ENCODE assay signal across 36 mouse cellular contexts in genomic region chr7:46350119-46350702, GRCm38 (mm10). TPM values are rescaled to one million over a fixed set of nuclear protein-coding genes. Genes with fewer than 3 reads are reported as not detected.
DNase-seq lines count a peak whose midpoint lies in the region; ATAC-seq and TF ChIP-seq lines count a peak whose summit lies in the region.
"Had no signal": no experiment of that assay in that cellular context is flagged by ENCODE, and none has a peak within 500 bp of the region (broad histone marks: within the 10 kb centered on the region; RNA-seq: fewer than 3 reads in every experiment).

No protein-coding gene starts in this region.

- TF ChIP-seq CTCF in testis, adult 2 months (IDR thresholded peaks at IDR 0.05; ENCODE audit: control insufficient read depth, insufficient read depth, insufficient replicate concordance, low read depth, low read length): no peak
- no peak for TF ChIP-seq CTCF in hindbrain, postnatal 0 days (IDR thresholded peaks at IDR 0.05; ENCODE audit: low read depth)

- H3K27me3 ChIP-seq in testis, adult 2 months (ENCODE audit: control insufficient read depth, insufficient read depth, low read length): no peaks in the 10 kb centered on the region; the same call in 1 of the 2 replicates
- H3K27me3 ChIP-seq in hindbrain, postnatal 0 days (ENCODE audit: insufficient read depth, low read length): no peaks in the 10 kb centered on the region; the same call in 1 of the 2 replicates

- intact Hi-C loops in gastrocnemius, postnatal 14 days (cut with DNase I; ENCODE audit: low total_unique reads): no loop called here

- peaks cover 5% of the 10 kb centered on the region for H3K4me1 ChIP-seq in testis, adult 2 months (ENCODE audit: control insufficient read depth, insufficient read depth, low read length)
- no peaks in the 10 kb centered on the region for H3K4me1 ChIP-seq in hindbrain, postnatal 0 days (ENCODE audit: insufficient read depth, low read length)
- H3K4me1 ChIP-seq: forebrain, embryonic 15.5 days; heart, embryonic 13.5 days; stomach, embryonic 15.5 days had no signal

- H3K4me2 ChIP-seq in hindbrain, postnatal 0 days (ENCODE audit: low read depth, low read length): no peak overlapping the region
- H3K4me2 ChIP-seq: embryonic facial prominence, embryonic 12.5 days; forebrain, embryonic 15.5 days; heart, embryonic 13.5 days; hindbrain, embryonic 15.5 days; lung, embryonic 14.5 days; neural tube, embryonic 15.5 days; stomach, embryonic 15.5 days had no signal

- DNase-seq in cerebellum, postnatal 14 days: peak; percentile 52 to 67
- DNase-seq in cerebellum, adult 18-20 months: no peak
- no peak for DNase-seq in testis, postnatal 14 days (ENCODE audit: low spot score)
- peak; percentile 82 for DNase-seq in gastrocnemius, postnatal 14 days
- no peak for DNase-seq in hindbrain, postnatal 0 days (ENCODE audit: low spot score)
- DNase-seq in embryo, embryonic 11 days: no peak
- DNase-seq: cerebellum, adult 9-11 months; heart, adult 2 months; heart, postnatal 10 days; kidney, adult 8-10 months; layer of hippocampus, postnatal 36 days; left cerebral cortex, postnatal 4 days; liver; lung, embryonic 14.5 days; lung, postnatal 14 days; midbrain, embryonic 14.5 days; retina, postnatal 1 day; right cerebral cortex, postnatal 14 days; thymus, adult 18-20 months; thymus, postnatal 4 days had no signal

- TF ChIP-seq POLR2A in testis, adult 2 months (IDR thresholded peaks at IDR 0.05; ENCODE audit: control insufficient read depth, low read depth, low read length): no peak

- no peaks in the 10 kb centered on the region for H3K9me3 ChIP-seq in hindbrain, postnatal 0 days (ENCODE audit: low read length)
- H3K9me3 ChIP-seq: embryonic facial prominence, embryonic 12.5 days; forebrain, embryonic 10.5 days; forebrain, embryonic 15.5 days; heart, embryonic 13.5 days; hindbrain, embryonic 15.5 days; neural tube, embryonic 15.5 days; stomach, embryonic 15.5 days had no signal

- no peak overlapping the region for H3K27ac ChIP-seq in testis, adult 2 months (ENCODE audit: control insufficient read depth, insufficient read depth, low read depth, low read length)
- no peak overlapping the region for H3K27ac ChIP-seq in hindbrain, postnatal 0 days
- H3K27ac ChIP-seq: embryonic facial prominence, embryonic 12.5 days; forebrain, embryonic 10.5 days; forebrain, embryonic 15.5 days; heart, adult 2 months; heart, embryonic 13.5 days; hindbrain, embryonic 15.5 days; kidney, postnatal 0 days; liver, embryonic 14.5 days; neural tube, embryonic 15.5 days; stomach, embryonic 15.5 days had no signal

- H3K9ac ChIP-seq in hindbrain, postnatal 0 days (replicated peaks; ENCODE audit: low read length): no peak overlapping the region
- H3K9ac ChIP-seq: embryonic facial prominence, embryonic 12.5 days; forebrain, embryonic 15.5 days; heart, embryonic 13.5 days; hindbrain, embryonic 15.5 days; liver, embryonic 14.5 days; lung, embryonic 14.5 days; neural tube, embryonic 15.5 days; stomach, embryonic 15.5 days had no signal

- no peaks in the 10 kb centered on the region for H3K36me3 ChIP-seq in testis, adult 2 months (ENCODE audit: control insufficient read depth, insufficient read depth, low read length)
- no peaks in the 10 kb centered on the region for H3K36me3 ChIP-seq in hindbrain, postnatal 0 days (ENCODE audit: insufficient read depth, low read length)
- H3K36me3 ChIP-seq: embryonic facial prominence, embryonic 12.5 days; forebrain, embryonic 10.5 days; forebrain, embryonic 15.5 days; heart, embryonic 13.5 days; hindbrain, embryonic 15.5 days; neural tube, embryonic 15.5 days; stomach, embryonic 15.5 days had no signal

- peak overlapping the region; percentile 8 for H3K4me3 ChIP-seq in testis, adult 2 months (ENCODE audit: control insufficient read depth, low read depth, low read length)
- H3K4me3 ChIP-seq in hindbrain, postnatal 0 days (ENCODE audit: low read length): no peak overlapping the region
- H3K4me3 ChIP-seq: embryonic facial prominence, embryonic 12.5 days; forebrain, embryonic 10.5 days; forebrain, embryonic 15.5 days; heart, adult 2 months; heart, embryonic 13.5 days; hindbrain, embryonic 15.5 days; neural tube, embryonic 15.5 days; stomach, embryonic 15.5 days had no signal

- ATAC-seq in hindbrain, postnatal 0 days: no peak
- ATAC-seq: CD4-positive, CD25-positive, alpha-beta regulatory T cell, adult 4 months; forebrain, embryonic 15.5 days had no signal

- WGBS in hindbrain, postnatal 0 days: 54% methylated on average over 9 of the region's 9 CpGs

RNA-seq across cellular contexts. Expression of gene Myod1, which starts 26.1 kb away (rescaled TPM):
- 0.09 TPM in 1 of 2 replicates, not detected in the other for polyA plus RNA-seq in testis, adult 2 months (2012; rRNA removed)
- 10 to 100 TPM; 24.3 to 30.6 TPM for total RNA-seq in gastrocnemius, postnatal 14 days (2021)
- 0.32 and 0.99 TPM in 2 replicates for total RNA-seq in hindbrain, postnatal 0 days (2014; rRNA removed)
- 0.20 and 0.37 TPM in 2 replicates for polyA plus RNA-seq in hindbrain, postnatal 0 days (2015; fragmentation: Nextera tagmentation; extraction: Ambion mirVana)
- total RNA-seq: adrenal gland, adult 18-20 months; heart, adult 2 months; heart, postnatal 10 days; hematopoietic stem cell, adult 5-6 weeks; layer of hippocampus, postnatal 36 days; left cerebral cortex, postnatal 4 days; monocyte, adult 5-6 weeks had no signal
- polyA plus RNA-seq: CD4-positive, CD25-positive, alpha-beta regulatory T cell, adult 4 months; forebrain, embryonic 10.5 days; heart, adult 2 months; intestine, embryonic 14.5 days; kidney, postnatal 0 days; large intestine, adult 2 months; midbrain, embryonic 14.5 days had no signal

RNA-seq across cellular contexts. Expression of gene Kcnc1, which starts 46.1 kb away (rescaled TPM):
- 14.6 and 19.1 TPM in 2 replicates for polyA plus RNA-seq in testis, adult 2 months (2012; rRNA removed)
- total RNA-seq in gastrocnemius, postnatal 14 days (2021): 10 to 100 TPM; 34.8 to 35.1 TPM
- 43.7 and 45.6 TPM in 2 replicates for total RNA-seq in hindbrain, postnatal 0 days (2014; rRNA removed)
- polyA plus RNA-seq in hindbrain, postnatal 0 days (2015; fragmentation: Nextera tagmentation; extraction: Ambion mirVana): 25.0 and 25.6 TPM in 2 replicates
- total RNA-seq: monocyte, adult 5-6 weeks had no signal

Comparison
In these comparisons a context has a peak if more than half of its experiments do, and no peak if none do; other contexts are left out.
1. DNase-seq: peak in cerebellum, postnatal 14 days (2 of 2) and gastrocnemius, postnatal 14 days (single experiment); none in cerebellum, adult 18-20 months (0 of 2), testis, postnatal 14 days (single experiment), hindbrain, postnatal 0 days (single experiment) and embryo, embryonic 11 days (single experiment).
2. RNA of gene Myod1, which starts 26.1 kb away (total RNA-seq): 24.3 to 30.6 TPM in gastrocnemius, postnatal 14 days; 0.32 to 0.99 TPM in hindbrain, postnatal 0 days; every median in the first group is over 10 times any median in the second.